Mouse (Mus musculus): Measurements from ENCODE around the gene Spib. TPM values are rescaled to one million over a fixed set of nuclear protein-coding genes. Genes with fewer than 3 reads are reported as not detected.

The Spib gene
- polyA plus RNA-seq, 2 experiments: 0.11 to 0.16 TPM

GRCm38 (mm10) chr7:44527483-44528398 lies 4.1 kb downstream of the Spib start:
- Histone ChIP-seq H3K36me3 (replicated peaks; ENCODE audit: control insufficient read depth, insufficient read depth, low read depth) (no peaks in the 10 kb centered on the region), H3K4me3 (ENCODE audit: insufficient read depth in 1 of 2, low read depth in 2 of 2, low read length in 2 of 2) (peak overlapping the region; percentile 45 to 57), H3K27me3 (ENCODE audit: control insufficient read depth, insufficient read depth, low read length) (peaks cover 18% of the 10 kb centered on the region), H3K4me1 (replicated peaks; ENCODE audit: control insufficient read depth in 2 of 2, insufficient read depth in 2 of 2, low read length in 1 of 2) (peaks cover 2 to 6% of the 10 kb centered on the region in 2 experiments; a peak in 2 of 4 replicates), H3K27ac (no peak overlapping the region), H3K9me3 (ENCODE audit: control insufficient read depth, low read length) (no peaks in the 10 kb centered on the region), H3K9ac (replicated peaks) (peak overlapping the region; percentile 39), H3K4me2 (ENCODE audit: low read depth) (peak overlapping the region; percentile 76)
- TF ChIP-seq CTCF (IDR thresholded peaks at IDR 0.05; ENCODE audit: low read depth) (peak; percentile 91), EP300 (IDR thresholded peaks at IDR 0.05; ENCODE audit: low read depth) (no peak)
- 5% methylated on average over 40 of the region's 40 CpGs for WGBS (ENCODE audit: insufficient replicate concordance)
- ATAC-seq (ENCODE audit: insufficient read depth) (peak; percentile 77), DNase-seq (ENCODE audit: low read depth in 3 of 3, low spot score in 3 of 3) (peak; percentile 51 to 54 (median 52))

GRCm38 (mm10) chr7:44526414-44527154 lies 5.3 kb downstream of the Spib start:
- no peak for DNase-seq (ENCODE audit: low read depth in 3 of 3, low spot score in 3 of 3)
- Histone ChIP-seq H3K27me3 (ENCODE audit: control insufficient read depth, insufficient read depth, low read length) (peaks cover 28% of the 10 kb centered on the region), H3K4me1 (replicated peaks; ENCODE audit: control insufficient read depth in 2 of 2, insufficient read depth in 2 of 2, low read length in 1 of 2) (peaks cover 2 to 6% of the 10 kb centered on the region in 2 experiments; a peak in 2 of 4 replicates), H3K9me3 (ENCODE audit: control insufficient read depth, low read length) (no peaks in the 10 kb centered on the region), H3K27ac (no peak overlapping the region), H3K4me3 (ENCODE audit: insufficient read depth in 1 of 2, low read depth in 2 of 2, low read length in 2 of 2) (no peak overlapping the region), H3K9ac (replicated peaks) (no peak overlapping the region), H3K4me2 (ENCODE audit: low read depth) (no peak overlapping the region), H3K36me3 (replicated peaks; ENCODE audit: control insufficient read depth, insufficient read depth, low read depth) (no peaks in the 10 kb centered on the region)
- TF ChIP-seq EP300 (IDR thresholded peaks at IDR 0.05; ENCODE audit: low read depth) (no peak), CTCF (IDR thresholded peaks at IDR 0.05; ENCODE audit: low read depth) (no peak)
- WGBS (ENCODE audit: insufficient replicate concordance): 67% methylated on average over 14 of the region's 14 CpGs
- no peak for ATAC-seq (ENCODE audit: insufficient read depth)

- 20% methylated on average over 22 of the region's 22 CpGs for WGBS (ENCODE audit: insufficient replicate concordance)
- no peak overlapping the region for H3K27ac ChIP-seq
- peaks cover 2 to 6% of the 10 kb centered on the region in 2 experiments; a peak in 2 of 4 replicates for H3K4me1 ChIP-seq (replicated peaks; ENCODE audit: control insufficient read depth in 2 of 2, insufficient read depth in 2 of 2, low read length in 1 of 2)
- peaks cover 29% of the 10 kb centered on the region for H3K27me3 ChIP-seq (ENCODE audit: control insufficient read depth, insufficient read depth, low read length)
- no peak overlapping the region for H3K4me2 ChIP-seq (ENCODE audit: low read depth)
- H3K9me3 ChIP-seq (ENCODE audit: control insufficient read depth, low read length): no peaks in the 10 kb centered on the region
- H3K9ac ChIP-seq (replicated peaks): no peak overlapping the region
- H3K36me3 ChIP-seq (replicated peaks; ENCODE audit: control insufficient read depth, insufficient read depth, low read depth): no peaks in the 10 kb centered on the region
- no peak overlapping the region for H3K4me3 ChIP-seq (ENCODE audit: insufficient read depth in 1 of 2, low read depth in 2 of 2, low read length in 2 of 2)
- ATAC-seq (ENCODE audit: insufficient read depth) (no peak), DNase-seq (ENCODE audit: low read depth in 3 of 3, low spot score in 3 of 3) (no peak)
- no peak for TF ChIP-seq EP300 (IDR thresholded peaks at IDR 0.05; ENCODE audit: low read depth)
- no peak for TF ChIP-seq CTCF (IDR thresholded peaks at IDR 0.05; ENCODE audit: low read depth)
Measured at GRCm38 (mm10) chr7:44525126-44525832, 6.6 kb downstream of the Spib start.

DNA sequence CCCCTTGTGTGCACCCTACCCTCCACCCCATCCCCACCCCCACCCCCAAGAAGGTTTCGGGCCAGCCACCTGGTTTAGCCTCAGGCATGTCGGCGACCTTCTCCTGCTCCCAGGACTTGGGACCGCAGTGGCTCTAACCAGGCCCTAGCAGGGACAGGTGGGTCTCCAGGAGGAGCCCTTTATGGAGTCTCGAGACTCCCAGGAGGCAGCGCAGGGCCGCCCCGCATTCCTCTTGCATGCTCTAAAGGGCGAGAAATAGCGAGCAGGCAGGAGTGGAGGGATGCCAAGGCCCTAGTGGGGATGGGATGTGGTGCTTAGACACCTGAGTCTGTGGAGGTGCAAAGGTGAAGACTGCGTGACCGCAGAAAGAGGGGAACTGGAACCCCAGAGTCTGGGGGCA lies 7.4 kb downstream of the Spib start, which contains the start of gene Mybpc2:
TSS of gene Mybpc2 (minus strand) at position 155 of the 400 bp plus-strand sequence.
- no peak within 1 kb of the TSS for H3K4me2 ChIP-seq (ENCODE audit: low read depth)
- peaks cover 29% of the 10 kb centered on the region for H3K27me3 ChIP-seq (ENCODE audit: control insufficient read depth, insufficient read depth, low read length)
- no peaks in the 10 kb centered on the region for H3K36me3 ChIP-seq (replicated peaks; ENCODE audit: control insufficient read depth, insufficient read depth, low read depth)
- no peak within 1 kb of the TSS for H3K27ac ChIP-seq
- H3K9ac ChIP-seq (replicated peaks): no peak within 1 kb of the TSS
- TF ChIP-seq CTCF (IDR thresholded peaks at IDR 0.05; ENCODE audit: low read depth) (no peak), EP300 (IDR thresholded peaks at IDR 0.05; ENCODE audit: low read depth) (no peak)
- no peak for DNase-seq (ENCODE audit: low read depth in 3 of 3, low spot score in 3 of 3)
- H3K4me3 ChIP-seq (ENCODE audit: insufficient read depth in 1 of 2, low read depth in 2 of 2, low read length in 2 of 2): no peak within 1 kb of the TSS
- ATAC-seq (ENCODE audit: insufficient read depth): no peak
- peaks cover 2 to 6% of the 10 kb centered on the region in 2 experiments; a peak in 2 of 4 replicates for H3K4me1 ChIP-seq (replicated peaks; ENCODE audit: control insufficient read depth in 2 of 2, insufficient read depth in 2 of 2, low read length in 1 of 2)
- 29% methylated on average over 12 of the region's 12 CpGs for WGBS (ENCODE audit: insufficient replicate concordance)
- no peaks in the 10 kb centered on the region for H3K9me3 ChIP-seq (ENCODE audit: control insufficient read depth, low read length)
